Mouse (Mus musculus): ENCODE measurements at regions not wholly inside any gene's neighbourhood (a gene's known extent, or its start where the extent isn't known, plus 50 kb on each side); places are given as distances from the start of the nearest gene placed in this dataset.

DNA sequence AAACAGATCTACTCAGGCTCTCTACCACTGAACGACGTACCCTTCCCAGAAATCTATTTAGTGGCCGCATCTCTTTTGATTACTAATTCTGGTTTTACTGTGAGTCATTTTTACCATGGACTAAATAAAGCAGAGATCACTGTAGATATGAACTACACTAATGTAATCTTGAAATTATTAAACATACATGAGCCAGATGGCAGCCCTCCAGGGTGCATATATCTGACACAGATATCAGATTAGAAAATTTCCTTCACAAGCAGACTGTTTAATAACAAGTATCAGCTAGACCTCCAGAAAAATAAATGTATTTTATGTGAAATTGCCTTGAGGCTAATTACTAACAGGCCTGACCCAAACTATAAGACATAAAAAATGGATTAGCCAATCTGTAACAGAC lies 388.4 kb downstream of the Lmo7 start:
- ATAC-seq (ENCODE audit: extremely low read depth, insufficient number of reproducible peaks, low FRiP score, poor library complexity, severe bottlenecking): no peak

DNA sequence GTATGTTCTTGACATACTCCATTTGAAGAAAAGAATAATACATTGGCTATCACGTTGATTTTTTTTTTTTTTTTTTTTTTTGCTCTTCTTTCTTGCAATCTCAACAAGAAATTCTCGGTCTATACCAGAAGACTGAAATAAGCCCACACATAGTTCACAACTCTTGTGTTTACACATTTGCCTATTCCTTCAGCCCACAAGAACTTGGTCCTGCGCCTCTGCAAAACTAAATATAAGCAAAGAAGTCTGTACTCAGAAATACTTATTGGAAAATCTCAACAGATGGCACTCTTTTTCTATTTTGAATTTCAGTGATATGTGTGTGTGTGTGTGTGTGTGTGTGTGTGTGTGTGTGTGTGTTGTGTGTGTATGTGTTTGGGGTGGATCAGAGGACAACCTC lies 376.4 kb downstream of the Lmo7 start:
- no peak for ATAC-seq (ENCODE audit: extremely low read depth, insufficient number of reproducible peaks, low FRiP score, poor library complexity, severe bottlenecking)

DNA sequence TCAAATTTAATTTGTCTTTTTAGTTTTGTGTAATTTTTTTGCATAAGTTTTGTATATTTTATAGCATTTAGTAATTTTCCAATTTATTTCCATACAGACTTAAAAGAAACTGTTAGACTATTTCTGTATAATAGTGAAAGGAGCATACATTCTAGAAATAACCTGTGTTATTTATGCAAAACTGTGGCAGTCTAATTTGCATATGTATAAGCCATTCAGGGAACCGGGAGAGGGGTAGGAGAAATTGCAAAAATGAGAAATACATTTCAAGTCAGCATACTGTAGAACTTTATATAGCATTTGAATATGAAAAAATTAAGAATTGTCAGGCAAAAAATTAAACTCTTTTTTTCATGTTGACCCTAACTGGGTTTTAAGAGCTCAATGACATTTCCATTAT lies 364.3 kb downstream of the Lmo7 start:
- no peak for ATAC-seq (ENCODE audit: extremely low read depth, insufficient number of reproducible peaks, low FRiP score, poor library complexity, severe bottlenecking)

DNA sequence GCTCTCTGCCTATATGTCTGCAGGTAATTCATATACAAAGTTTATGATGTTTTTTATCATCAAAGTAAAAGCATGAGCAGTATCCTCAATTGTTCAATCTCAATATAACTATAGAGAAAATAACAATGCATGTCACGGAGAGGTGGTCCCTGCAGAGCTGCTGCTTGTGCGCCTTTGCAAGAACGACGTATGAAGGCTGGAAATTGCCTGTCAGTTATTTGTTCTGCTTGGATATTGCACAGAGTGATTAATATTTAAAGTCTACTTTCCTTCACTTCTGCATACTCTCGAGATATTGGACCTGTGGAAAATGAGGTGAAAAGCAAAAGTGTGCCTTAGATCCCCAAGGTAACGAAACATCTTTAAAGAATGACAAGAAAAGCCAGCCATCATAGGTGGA lies 362.8 kb downstream of the Lmo7 start:
- no peak for ATAC-seq (ENCODE audit: extremely low read depth, insufficient number of reproducible peaks, low FRiP score, poor library complexity, severe bottlenecking)

DNA sequence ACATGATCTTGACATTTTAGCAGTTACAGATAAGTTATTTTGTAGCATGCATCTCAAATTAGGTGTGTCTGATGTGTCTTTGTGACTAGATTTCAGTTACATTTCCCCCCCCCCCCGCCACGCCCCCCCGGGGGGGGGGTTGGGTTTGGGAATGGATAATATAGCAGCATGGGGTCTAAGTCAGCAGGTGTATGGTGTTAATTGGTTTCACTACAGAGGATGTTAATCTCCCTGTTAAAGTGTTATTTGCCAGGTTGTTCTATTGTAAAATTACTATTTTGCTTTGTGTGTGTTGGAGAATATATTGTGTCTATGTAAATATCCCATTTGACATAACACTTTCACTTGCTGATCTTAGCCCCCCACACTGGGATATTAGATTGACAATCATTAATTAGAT lies 319.2 kb downstream of the Lmo7 start:
- no peak for ATAC-seq (ENCODE audit: extremely low read depth, insufficient number of reproducible peaks, low FRiP score, poor library complexity, severe bottlenecking)

DNA sequence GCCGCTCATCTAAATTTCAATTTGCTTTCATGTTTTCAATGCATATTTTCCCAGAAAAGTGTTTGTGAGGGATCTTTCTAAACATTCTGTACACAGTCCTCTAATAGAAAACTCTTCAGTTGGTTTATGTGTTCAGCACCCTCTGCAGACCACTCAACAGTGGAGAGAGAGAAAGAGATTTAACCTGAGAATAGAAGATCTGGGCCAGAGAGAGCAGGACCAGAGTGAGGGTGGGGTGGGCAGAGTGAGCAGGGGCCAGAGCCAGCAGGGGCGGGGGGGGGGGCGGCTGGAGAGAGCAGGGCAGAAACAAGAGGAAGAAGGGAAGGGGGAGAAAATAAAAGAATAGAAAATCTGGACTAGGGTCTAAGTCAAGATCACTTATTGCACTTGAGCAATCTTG lies 318.7 kb downstream of the Lmo7 start:
- ATAC-seq (ENCODE audit: extremely low read depth, insufficient number of reproducible peaks, low FRiP score, poor library complexity, severe bottlenecking): no peak

DNA sequence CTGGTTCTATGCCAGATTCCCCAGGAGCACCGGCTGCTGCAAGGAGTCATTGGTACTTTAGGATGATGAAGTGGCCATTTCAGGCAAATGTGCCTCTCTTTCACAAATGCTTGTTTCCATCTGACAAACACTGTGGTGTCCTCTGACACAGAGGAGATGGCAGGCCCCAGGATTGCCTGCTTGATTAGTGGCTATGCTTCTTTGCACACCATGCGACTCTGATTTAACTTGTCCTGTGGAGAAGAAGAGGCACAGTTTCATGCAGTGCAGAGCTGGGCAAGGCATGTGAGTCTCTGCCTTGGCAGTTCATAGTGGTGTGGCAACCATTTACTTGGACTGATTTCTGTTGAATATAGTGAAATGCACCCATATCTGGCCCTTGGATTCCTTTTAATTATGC lies 308.4 kb downstream of the Lmo7 start:
- no peak for ATAC-seq (ENCODE audit: extremely low read depth, insufficient number of reproducible peaks, low FRiP score, poor library complexity, severe bottlenecking)

DNA sequence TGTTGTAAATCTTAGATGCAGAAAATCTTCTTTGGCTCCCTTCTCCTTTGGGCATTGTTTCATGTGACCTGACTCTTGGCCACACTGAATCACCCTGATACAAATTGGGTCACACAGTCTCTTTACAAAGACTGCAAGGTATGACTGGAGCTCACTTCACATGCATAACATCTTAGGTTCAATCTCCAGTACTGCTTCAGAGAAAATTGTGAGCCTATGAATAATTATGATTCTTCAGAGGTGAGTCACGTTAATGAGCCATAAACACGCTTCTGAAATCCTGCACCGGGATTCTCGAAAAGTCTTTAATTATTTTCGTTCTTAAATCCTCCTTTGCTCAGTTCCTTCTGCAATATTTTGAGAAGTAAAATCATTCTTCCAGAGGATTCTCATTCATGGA lies 307.7 kb downstream of the Lmo7 start:
- ATAC-seq (ENCODE audit: extremely low read depth, insufficient number of reproducible peaks, low FRiP score, poor library complexity, severe bottlenecking): no peak

DNA sequence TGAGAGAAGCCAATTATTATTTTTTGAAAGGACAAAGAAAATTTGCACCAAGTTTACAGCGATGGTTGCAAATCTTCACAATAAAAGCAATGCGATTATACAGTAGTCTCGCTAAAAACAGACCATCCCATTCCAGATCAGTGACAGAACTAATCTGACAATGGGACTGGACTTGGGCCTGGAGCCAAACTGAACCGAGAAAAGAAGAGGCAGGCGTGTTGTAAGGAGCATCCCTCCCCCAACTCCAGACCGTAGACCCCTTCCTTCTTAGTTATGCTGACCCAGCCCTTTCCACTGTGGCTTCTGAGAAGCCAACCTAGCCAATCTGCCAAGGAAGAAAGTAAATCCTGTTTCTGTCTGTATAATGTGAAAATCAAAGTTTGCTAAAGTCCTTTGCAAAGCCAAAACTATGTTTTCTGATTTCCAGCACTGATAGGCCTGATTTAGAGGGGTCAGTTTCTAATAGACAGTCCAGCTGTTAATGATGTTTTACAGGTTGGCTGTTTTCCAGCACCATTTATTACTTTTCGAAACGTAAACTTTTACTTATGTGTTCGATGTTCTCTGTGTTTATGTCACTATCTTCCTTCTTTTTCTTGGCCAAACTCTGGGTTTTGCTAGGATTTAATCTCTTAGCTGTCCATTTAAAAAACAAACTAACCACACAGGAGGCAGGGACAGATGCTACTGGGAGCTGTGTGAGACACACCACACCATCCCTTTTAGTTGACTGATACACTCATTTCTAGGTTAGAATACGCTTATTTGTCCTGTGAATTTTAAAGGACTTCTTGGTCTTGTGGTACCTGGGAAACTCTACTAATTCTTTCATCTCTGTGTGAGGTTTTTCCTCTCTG lies 301.5 kb downstream of the Lmo7 start:
- ATAC-seq (ENCODE audit: extremely low read depth, insufficient number of reproducible peaks, low FRiP score, poor library complexity, severe bottlenecking): no peak

DNA sequence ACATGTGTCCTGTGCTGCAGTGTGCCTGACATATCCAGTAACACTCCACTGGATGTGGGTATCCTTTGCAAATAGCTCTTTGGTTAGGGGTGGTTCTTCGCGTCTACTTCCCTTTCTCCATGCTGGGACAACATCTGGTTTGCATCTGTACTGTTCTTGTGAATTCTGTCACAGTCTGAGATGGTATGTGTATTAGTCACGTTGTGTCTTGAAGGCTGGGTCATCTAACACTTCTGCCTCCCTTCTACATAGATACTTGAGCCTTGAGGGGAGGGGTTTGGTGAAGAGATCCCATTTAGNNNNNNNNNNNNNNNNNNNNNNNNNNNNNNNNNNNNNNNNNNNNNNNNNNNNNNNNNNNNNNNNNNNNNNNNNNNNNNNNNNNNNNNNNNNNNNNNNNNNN lies 294.9 kb downstream of the Lmo7 start:
- ATAC-seq (ENCODE audit: extremely low read depth, insufficient number of reproducible peaks, low FRiP score, poor library complexity, severe bottlenecking): no peak

DNA sequence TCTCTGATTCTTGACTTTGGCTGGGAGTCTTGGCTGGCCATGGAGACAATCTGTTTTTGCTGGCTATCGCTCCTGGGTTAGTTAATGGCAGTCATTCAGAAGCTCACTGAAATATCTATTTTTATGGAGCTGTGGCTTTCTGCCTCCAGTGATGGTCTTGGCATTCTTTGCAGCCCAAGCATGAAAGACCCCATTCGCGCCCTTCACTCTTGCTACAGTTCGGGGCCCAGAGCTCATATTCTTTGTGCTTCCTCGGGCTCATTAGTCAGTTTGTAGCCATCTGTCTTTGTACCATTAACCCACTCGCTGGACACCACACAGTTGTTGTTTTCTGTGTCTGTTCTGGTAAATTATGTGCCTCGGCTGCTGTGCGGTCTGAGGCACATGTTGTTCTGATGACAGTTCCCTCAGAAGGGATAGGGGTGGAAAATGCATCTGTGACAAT lies 290.4 kb downstream of the Lmo7 start:
- ATAC-seq (ENCODE audit: extremely low read depth, insufficient number of reproducible peaks, low FRiP score, poor library complexity, severe bottlenecking): no peak

DNA sequence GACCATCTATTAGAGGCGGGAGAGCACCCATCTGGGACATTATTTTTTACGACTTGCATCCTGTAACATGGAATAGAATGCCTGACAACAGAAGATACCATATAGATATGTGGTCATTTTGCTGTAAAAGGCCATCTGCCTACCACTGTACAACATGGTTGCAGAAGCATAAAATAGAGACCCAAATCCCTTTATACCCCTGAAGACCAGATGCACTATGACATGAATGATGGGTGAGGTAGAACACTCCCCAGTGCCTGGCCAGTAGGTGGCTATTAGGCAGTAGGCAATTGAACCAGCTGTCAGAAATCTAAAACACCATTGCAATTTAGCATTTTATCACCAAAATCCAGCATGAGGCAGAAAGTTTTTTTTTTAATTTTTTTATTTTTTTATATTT lies 289.6 kb downstream of the Lmo7 start:
- no peak for ATAC-seq (ENCODE audit: extremely low read depth, insufficient number of reproducible peaks, low FRiP score, poor library complexity, severe bottlenecking)

DNA sequence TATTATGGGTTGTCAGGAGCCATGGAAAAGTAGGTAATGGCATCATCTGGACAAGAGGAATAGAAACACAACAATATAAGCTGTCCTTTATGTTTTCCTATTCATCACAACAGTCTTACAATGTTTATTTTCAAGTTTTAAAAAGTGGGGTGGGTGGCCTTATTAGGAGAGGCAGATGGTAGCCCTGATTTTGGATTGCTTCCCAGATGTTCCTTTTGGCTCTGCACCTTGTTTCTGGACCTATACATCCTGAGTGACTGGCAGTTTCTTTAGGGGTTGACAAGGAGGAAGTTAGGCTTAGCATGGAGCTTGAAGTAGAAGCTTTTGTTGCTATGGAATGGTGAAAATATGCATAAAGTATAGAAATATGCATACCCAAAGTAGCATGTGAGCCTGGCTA lies 286.8 kb downstream of the Lmo7 start:
- ATAC-seq (ENCODE audit: extremely low read depth, insufficient number of reproducible peaks, low FRiP score, poor library complexity, severe bottlenecking): no peak

DNA sequence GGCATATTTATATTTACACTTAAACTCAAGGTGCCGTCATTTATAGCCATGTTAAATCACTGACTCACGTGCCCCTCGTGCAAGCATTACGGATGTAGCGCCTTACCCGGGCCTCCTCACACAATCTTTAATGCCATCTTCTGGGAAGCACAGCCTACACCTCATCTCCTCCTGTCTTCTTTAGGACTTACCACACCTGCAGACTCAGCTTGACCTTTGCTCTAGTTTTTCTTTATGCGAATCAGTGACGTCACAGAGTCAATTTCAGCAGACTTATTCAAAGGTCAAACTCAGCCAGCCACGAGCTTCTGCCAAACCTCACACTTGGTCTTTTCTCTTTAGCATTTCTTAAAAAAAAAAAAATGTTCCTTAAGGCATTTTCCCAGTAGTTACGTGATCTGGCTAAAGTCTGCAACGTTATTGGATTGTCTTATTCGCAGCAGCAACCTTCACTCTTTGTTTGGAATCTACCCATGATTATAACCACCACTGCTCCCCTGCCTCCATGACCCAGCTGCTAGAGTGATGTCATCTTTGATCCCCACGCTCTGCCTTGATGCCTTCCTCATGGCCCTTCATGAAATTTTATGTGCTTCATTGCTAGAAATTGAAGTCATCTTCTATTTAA lies 285.3 kb downstream of the Lmo7 start:
- no peak for ATAC-seq (ENCODE audit: extremely low read depth, insufficient number of reproducible peaks, low FRiP score, poor library complexity, severe bottlenecking)

DNA sequence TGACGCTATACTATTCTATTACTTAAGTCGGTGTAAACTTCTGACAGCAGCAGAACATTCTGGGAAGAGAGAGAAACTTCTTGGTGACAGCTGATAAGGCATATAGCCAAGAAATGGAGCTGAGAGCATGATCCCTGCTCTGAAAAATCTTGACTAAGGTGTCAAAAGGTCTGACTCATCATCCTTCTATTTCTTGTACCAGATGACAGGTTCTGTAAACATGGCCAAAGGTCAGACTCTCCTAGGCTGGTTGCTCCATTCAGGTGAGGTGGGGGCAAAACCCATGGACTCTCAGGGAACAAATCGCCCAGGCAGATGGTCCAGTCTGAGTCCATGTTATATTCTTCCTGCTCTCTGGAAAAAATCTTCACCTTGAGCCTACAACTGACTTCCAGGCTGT lies 283.5 kb downstream of the Lmo7 start:
- no peak for ATAC-seq (ENCODE audit: extremely low read depth, insufficient number of reproducible peaks, low FRiP score, poor library complexity, severe bottlenecking)

DNA sequence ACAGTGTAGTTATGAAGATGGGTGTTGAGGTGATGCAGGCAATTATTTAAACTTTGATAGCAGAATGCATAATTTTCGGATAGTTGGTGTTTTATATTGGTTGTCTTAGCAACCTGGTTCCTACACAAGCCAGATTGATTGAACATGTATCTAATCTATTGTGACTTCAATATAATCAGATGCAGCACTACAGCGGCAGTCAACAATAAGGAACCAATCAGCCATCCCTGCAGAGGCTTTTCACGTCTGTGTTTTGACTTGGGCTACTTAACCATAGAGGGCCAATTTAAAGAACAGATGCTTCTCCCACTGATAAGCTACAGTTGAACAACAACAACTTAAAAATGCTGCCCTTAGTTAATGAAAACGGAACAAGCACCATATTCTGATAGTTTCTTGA lies 267.8 kb downstream of the Lmo7 start:
- no peak for ATAC-seq (ENCODE audit: extremely low read depth, insufficient number of reproducible peaks, low FRiP score, poor library complexity, severe bottlenecking)

DNA sequence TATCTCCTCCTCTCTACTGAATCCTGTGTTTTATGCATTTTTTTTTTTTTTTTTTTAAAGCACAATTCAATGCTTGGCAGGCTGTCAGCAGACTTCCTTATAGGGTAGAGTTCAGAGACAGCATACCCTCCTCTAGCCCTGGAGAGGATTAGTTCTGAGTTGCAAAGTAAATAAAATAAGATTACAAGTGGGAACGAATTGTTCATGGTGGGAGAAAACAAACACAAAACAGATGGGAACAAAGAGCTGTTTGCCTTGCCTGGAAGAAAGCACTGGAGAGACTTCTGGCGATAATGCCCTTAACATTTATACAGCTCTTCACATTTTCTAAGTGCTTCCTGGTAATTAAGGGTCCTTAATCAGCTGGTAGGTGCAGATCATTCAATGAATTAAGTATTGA lies 254.6 kb downstream of the Lmo7 start:
- ATAC-seq (ENCODE audit: extremely low read depth, insufficient number of reproducible peaks, low FRiP score, poor library complexity, severe bottlenecking): no peak

Measured in neutrophil, adult 5-6 weeks (primary cell).